Mouse (Mus musculus): ENCODE data around the gene Mat2a. TPM values are rescaled to one million over a fixed set of nuclear protein-coding genes. Genes with fewer than 3 reads are reported as not detected.
A peak's percentile ranks its signal among the peaks of the same experiment; 100 is the strongest.

Mat2a gene
- polyA plus RNA-seq, 1 experiment from 2014 or later, result 340 TPM

GRCm38 (mm10) chr6:72428036-72428435, 11.3 kb downstream of the Mat2a start:
- Histone ChIP-seq H3K4me2 (ENCODE audit: low read depth, low read length) (no peak overlapping the region), H3K4me3 (ENCODE audit: low read length) (no peak overlapping the region), H3K4me1 (replicated peaks; ENCODE audit: control insufficient read depth, insufficient read depth, low read length) (no peaks in the 10 kb centered on the region), H3K9me3 (ENCODE audit: control insufficient read depth, low read length) (no peaks in the 10 kb centered on the region), H3K27ac (ENCODE audit: low read length) (no peak overlapping the region), H3K36me3 (ENCODE audit: control insufficient read depth, insufficient read depth, low read length) (peaks cover 58% of the 10 kb centered on the region), H3K27me3 (ENCODE audit: control insufficient read depth, insufficient read depth, low read depth, low read length) (no peaks in the 10 kb centered on the region), H3K9ac (ENCODE audit: low read length) (no peak overlapping the region)
- ATAC-seq (ENCODE audit: low read depth), result peak; percentile 80
- 30% methylated on average over 8 of the region's 8 CpGs for WGBS

- no peak for ATAC-seq (ENCODE audit: low read depth)
- H3K27ac ChIP-seq (ENCODE audit: low read length), result no peak overlapping the region
- H3K27me3 ChIP-seq (ENCODE audit: control insufficient read depth, insufficient read depth, low read depth, low read length), result no peaks in the 10 kb centered on the region
- 94% methylated on average over 11 of the region's 11 CpGs for WGBS
- peaks cover 52% of the 10 kb centered on the region for H3K36me3 ChIP-seq (ENCODE audit: control insufficient read depth, insufficient read depth, low read length)
- H3K4me3 ChIP-seq (ENCODE audit: low read length), result no peak overlapping the region
- no peaks in the 10 kb centered on the region for H3K4me1 ChIP-seq (replicated peaks; ENCODE audit: control insufficient read depth, insufficient read depth, low read length)
- no peak overlapping the region for H3K4me2 ChIP-seq (ENCODE audit: low read depth, low read length)
- H3K9ac ChIP-seq (ENCODE audit: low read length), result no peak overlapping the region
- no peaks in the 10 kb centered on the region for H3K9me3 ChIP-seq (ENCODE audit: control insufficient read depth, low read length)
Observed at GRCm38 (mm10) chr6:72425646-72426045, 13.7 kb downstream of the Mat2a start.

- Histone ChIP-seq H3K4me3 (ENCODE audit: low read length) (no peak overlapping the region), H3K27ac (ENCODE audit: low read length) (no peak overlapping the region), H3K4me2 (ENCODE audit: low read depth, low read length) (no peak overlapping the region), H3K9me3 (ENCODE audit: control insufficient read depth, low read length) (no peaks in the 10 kb centered on the region), H3K4me1 (replicated peaks; ENCODE audit: control insufficient read depth, insufficient read depth, low read length) (peaks cover 7% of the 10 kb centered on the region), H3K36me3 (ENCODE audit: control insufficient read depth, insufficient read depth, low read length) (peaks cover 48% of the 10 kb centered on the region), H3K27me3 (ENCODE audit: control insufficient read depth, insufficient read depth, low read depth, low read length) (no peaks in the 10 kb centered on the region), H3K9ac (ENCODE audit: low read length) (no peak overlapping the region)
- ATAC-seq (ENCODE audit: low read depth), result no peak
- WGBS, result 78% methylated on average over 10 of the region's 10 CpGs
Observed at GRCm38 (mm10) chr6:72420901-72421300, 18.5 kb downstream of the Mat2a start.

GRCm38 (mm10) chr6:72419806-72420205, 19.6 kb downstream of the Mat2a start:
- WGBS, result 89% methylated on average over 1 of the region's 1 CpGs
- Histone ChIP-seq H3K4me3 (ENCODE audit: low read length) (no peak overlapping the region), H3K27me3 (ENCODE audit: control insufficient read depth, insufficient read depth, low read depth, low read length) (no peaks in the 10 kb centered on the region), H3K36me3 (ENCODE audit: control insufficient read depth, insufficient read depth, low read length) (peaks cover 37% of the 10 kb centered on the region), H3K4me2 (ENCODE audit: low read depth, low read length) (no peak overlapping the region), H3K4me1 (replicated peaks; ENCODE audit: control insufficient read depth, insufficient read depth, low read length) (peaks cover 17% of the 10 kb centered on the region), H3K9me3 (ENCODE audit: control insufficient read depth, low read length) (no peaks in the 10 kb centered on the region), H3K27ac (ENCODE audit: low read length) (no peak overlapping the region), H3K9ac (ENCODE audit: low read length) (no peak overlapping the region)
- ATAC-seq (ENCODE audit: low read depth), result no peak

- peaks cover 24% of the 10 kb centered on the region for H3K36me3 ChIP-seq (ENCODE audit: control insufficient read depth, insufficient read depth, low read length)
- no peak for ATAC-seq (ENCODE audit: low read depth)
- H3K9ac ChIP-seq (ENCODE audit: low read length), result no peak overlapping the region
- no peak overlapping the region for H3K4me2 ChIP-seq (ENCODE audit: low read depth, low read length)
- H3K4me1 ChIP-seq (replicated peaks; ENCODE audit: control insufficient read depth, insufficient read depth, low read length), result peaks cover 20% of the 10 kb centered on the region
- no peaks in the 10 kb centered on the region for H3K9me3 ChIP-seq (ENCODE audit: control insufficient read depth, low read length)
- WGBS, result 88% methylated on average over 4 of the region's 4 CpGs
- no peak overlapping the region for H3K27ac ChIP-seq (ENCODE audit: low read length)
- no peak overlapping the region for H3K4me3 ChIP-seq (ENCODE audit: low read length)
- H3K27me3 ChIP-seq (ENCODE audit: control insufficient read depth, insufficient read depth, low read depth, low read length), result no peaks in the 10 kb centered on the region
Observed at GRCm38 (mm10) chr6:72418279-72418678, 21.1 kb downstream of the Mat2a start.

GRCm38 (mm10) chr6:72415964-72416772, 23.2 kb downstream of the Mat2a start:
- H3K9me3 ChIP-seq (ENCODE audit: control insufficient read depth, low read length), result no peaks in the 10 kb centered on the region
- no peaks in the 10 kb centered on the region for H3K27me3 ChIP-seq (ENCODE audit: control insufficient read depth, insufficient read depth, low read depth, low read length)
- H3K9ac ChIP-seq (ENCODE audit: low read length), result peak overlapping the region; percentile 29; the same call in 1 of the 2 replicates
- 57% methylated on average over 7 of the region's 7 CpGs for WGBS
- H3K4me1 ChIP-seq (replicated peaks; ENCODE audit: control insufficient read depth, insufficient read depth, low read length), result peaks cover 20% of the 10 kb centered on the region
- H3K27ac ChIP-seq (ENCODE audit: low read length), result no peak overlapping the region
- no peak for ATAC-seq (ENCODE audit: low read depth)
- peak overlapping the region; percentile 85 for H3K4me2 ChIP-seq (ENCODE audit: low read depth, low read length)
- peaks cover 19% of the 10 kb centered on the region for H3K36me3 ChIP-seq (ENCODE audit: control insufficient read depth, insufficient read depth, low read length)
- no peak overlapping the region for H3K4me3 ChIP-seq (ENCODE audit: low read length)

- Histone ChIP-seq H3K4me3 (ENCODE audit: low read length) (peak overlapping the region; percentile 89), H3K9me3 (ENCODE audit: control insufficient read depth, low read length) (no peaks in the 10 kb centered on the region), H3K4me2 (ENCODE audit: low read depth, low read length) (peak overlapping the region; percentile 85), H3K36me3 (ENCODE audit: control insufficient read depth, insufficient read depth, low read length) (peaks cover 14% of the 10 kb centered on the region), H3K27me3 (ENCODE audit: control insufficient read depth, insufficient read depth, low read depth, low read length) (no peaks in the 10 kb centered on the region), H3K4me1 (replicated peaks; ENCODE audit: control insufficient read depth, insufficient read depth, low read length) (peaks cover 20% of the 10 kb centered on the region), H3K9ac (ENCODE audit: low read length) (peak overlapping the region; percentile 88), H3K27ac (ENCODE audit: low read length) (no peak overlapping the region)
- WGBS, result 78% methylated on average over 5 of the region's 5 CpGs
- no peak for ATAC-seq (ENCODE audit: low read depth)
Observed at GRCm38 (mm10) chr6:72415181-72415580, 24.2 kb downstream of the Mat2a start.

- Histone ChIP-seq H3K9me3 (ENCODE audit: control insufficient read depth, low read length) (no peaks in the 10 kb centered on the region), H3K36me3 (ENCODE audit: control insufficient read depth, insufficient read depth, low read length) (peaks cover 14% of the 10 kb centered on the region), H3K27ac (ENCODE audit: low read length) (peak within 1 kb of the TSS; percentile 69), H3K4me3 (ENCODE audit: low read length) (peak within 1 kb of the TSS; percentile 89), H3K9ac (ENCODE audit: low read length) (peak within 1 kb of the TSS; percentile 88), H3K4me2 (ENCODE audit: low read depth, low read length) (peak within 1 kb of the TSS; percentile 85), H3K27me3 (ENCODE audit: control insufficient read depth, insufficient read depth, low read depth, low read length) (no peaks in the 10 kb centered on the region), H3K4me1 (replicated peaks; ENCODE audit: control insufficient read depth, insufficient read depth, low read length) (peaks cover 20% of the 10 kb centered on the region)
- peak; percentile 97 for ATAC-seq (ENCODE audit: low read depth)
- 1% methylated on average over 33 of the region's 33 CpGs for WGBS
Observed at GRCm38 (mm10) chr6:72414076-72414756, 25.1 kb downstream of the Mat2a start, which contains the start of gene Ggcx. Ggcx (plus strand) TSS chr6:72414308.

GRCm38 (mm10) chr6:72410518-72410917, 28.8 kb downstream of the Mat2a start:
- Histone ChIP-seq H3K36me3 (ENCODE audit: control insufficient read depth, insufficient read depth, low read length) (no peaks in the 10 kb centered on the region), H3K27me3 (ENCODE audit: control insufficient read depth, insufficient read depth, low read depth, low read length) (no peaks in the 10 kb centered on the region), H3K4me1 (replicated peaks; ENCODE audit: control insufficient read depth, insufficient read depth, low read length) (peaks cover 10% of the 10 kb centered on the region), H3K9me3 (ENCODE audit: control insufficient read depth, low read length) (no peaks in the 10 kb centered on the region), H3K9ac (ENCODE audit: low read length) (no peak overlapping the region), H3K27ac (ENCODE audit: low read length) (no peak overlapping the region), H3K4me3 (ENCODE audit: low read length) (no peak overlapping the region), H3K4me2 (ENCODE audit: low read depth, low read length) (no peak overlapping the region)
- no peak for ATAC-seq (ENCODE audit: low read depth)
- WGBS, result 81% methylated on average over 7 of the region's 7 CpGs

Data from lung, embryonic 16.5 days (tissue).